Mouse (Mus musculus): ENCODE results near the gene Agmo.

The Agmo gene

GRCm38 (mm10) chr12:37434466-37434865, 193.0 kb downstream of the Agmo start:
- DNase-seq (ENCODE audit: extremely low spot score) = no peak

GRCm38 (mm10) chr12:37442486-37443013, 201.1 kb downstream of the Agmo start:
- no peak for DNase-seq (ENCODE audit: extremely low spot score)

- DNase-seq (ENCODE audit: extremely low spot score) = no peak
These were observed 203.8 kb downstream of the Agmo start for GRCm38 (mm10) chr12:37445255-37445654.

- no peak for DNase-seq (ENCODE audit: extremely low spot score)
These were observed 208.2 kb downstream of the Agmo start for GRCm38 (mm10) chr12:37449597-37449996.

GRCm38 (mm10) chr12:37450366-37451156, 209.1 kb downstream of the Agmo start:
- peak; percentile 60 for DNase-seq (ENCODE audit: extremely low spot score)

GRCm38 (mm10) chr12:37471631-37472030, 230.2 kb downstream of the Agmo start:
- DNase-seq (ENCODE audit: extremely low spot score) = peak; percentile 42

GRCm38 (mm10) chr12:37476849-37477248, 235.4 kb downstream of the Agmo start:
- no peak for DNase-seq (ENCODE audit: extremely low spot score)

GRCm38 (mm10) chr12:37487991-37488390, 246.6 kb downstream of the Agmo start:
- no peak for DNase-seq (ENCODE audit: extremely low spot score)

- no peak for DNase-seq (ENCODE audit: extremely low spot score)
These were observed 257.4 kb downstream of the Agmo start for GRCm38 (mm10) chr12:37498871-37499270.

- DNase-seq (ENCODE audit: extremely low spot score) = no peak
These were observed 266.0 kb downstream of the Agmo start for GRCm38 (mm10) chr12:37507406-37507805.

GRCm38 (mm10) chr12:37507826-37508225, 266.4 kb downstream of the Agmo start:
- DNase-seq (ENCODE audit: extremely low spot score) = no peak

GRCm38 (mm10) chr12:37521772-37522171, 280.3 kb downstream of the Agmo start:
- DNase-seq (ENCODE audit: extremely low spot score) = no peak

GRCm38 (mm10) chr12:37524662-37525061, 283.2 kb downstream of the Agmo start:
- no peak for DNase-seq (ENCODE audit: extremely low spot score)

GRCm38 (mm10) chr12:37540994-37541393, 299.6 kb downstream of the Agmo start:
- no peak for DNase-seq (ENCODE audit: extremely low spot score)

GRCm38 (mm10) chr12:37558284-37558683, 316.8 kb downstream of the Agmo start:
- no peak for DNase-seq (ENCODE audit: extremely low spot score)

GRCm38 (mm10) chr12:37565882-37566596, 324.6 kb downstream of the Agmo start:
- no peak for DNase-seq (ENCODE audit: extremely low spot score)

GRCm38 (mm10) chr12:37571922-37572321, 330.5 kb downstream of the Agmo start:
- peak; percentile 4 for DNase-seq (ENCODE audit: extremely low spot score)

GRCm38 (mm10) chr12:37582777-37583176, 341.3 kb downstream of the Agmo start:
- no peak for DNase-seq (ENCODE audit: extremely low spot score)

GRCm38 (mm10) chr12:37592853-37593252, 351.4 kb downstream of the Agmo start:
- DNase-seq (ENCODE audit: extremely low spot score) = no peak

GRCm38 (mm10) chr12:37612837-37613236, 371.4 kb downstream of the Agmo start:
- DNase-seq (ENCODE audit: extremely low spot score) = no peak

GRCm38 (mm10) chr12:37614769-37615168, 373.3 kb downstream of the Agmo start:
- no peak for DNase-seq (ENCODE audit: extremely low spot score)

GRCm38 (mm10) chr12:37624078-37624477, 382.6 kb downstream of the Agmo start:
- DNase-seq (ENCODE audit: extremely low spot score) = no peak

All from embryo, embryonic 9.5 days (tissue).